18 mouse cellular contexts compared by ENCODE assay signal in genomic region chr15:6218087-6218486, GRCm38 (mm10).
A peak's percentile ranks its signal among the peaks of the same experiment; 100 is the strongest.
DNase-seq lines count a peak whose midpoint lies in the region; ATAC-seq and TF ChIP-seq lines count a peak whose summit lies in the region.
"Had no signal": no experiment of that assay in that cellular context is flagged by ENCODE, and none has a peak within 500 bp of the region (broad histone marks: within the 10 kb centered on the region; RNA-seq: fewer than 3 reads in every experiment).

No protein-coding gene starts in this region.

- ATAC-seq in liver, postnatal 0 days: no peak
- ATAC-seq: activated CD4-positive, CD25-positive, alpha-beta regulatory T cell, adult 4 months; CD4-positive, CD25-positive, alpha-beta regulatory T cell, adult 4 months; Patski had no signal

- no peak overlapping the region for H3K27ac ChIP-seq in liver, adult 2 months (replicated peaks; ENCODE audit: insufficient read depth, low read depth, low read length)
- no peak overlapping the region for H3K27ac ChIP-seq in liver, postnatal 0 days (ENCODE audit: low read depth)

- TF ChIP-seq EP300 in liver, postnatal 0 days (IDR thresholded peaks at IDR 0.05; ENCODE audit: low read depth): no peak

- H3K36me3 ChIP-seq in liver, adult 2 months (ENCODE audit: control insufficient read depth, insufficient read depth, low read length): no peaks in the 10 kb centered on the region
- H3K36me3 ChIP-seq in liver, postnatal 0 days (replicated peaks; ENCODE audit: insufficient read depth, low read length): no peaks in the 10 kb centered on the region
- H3K36me3 ChIP-seq: G1E had no signal

- peaks cover 10% of the 10 kb centered on the region for H3K4me1 ChIP-seq in liver, adult 2 months (ENCODE audit: control insufficient read depth, insufficient read depth, low read length)
- H3K4me1 ChIP-seq in liver, postnatal 0 days (ENCODE audit: insufficient read depth): peaks cover 3% of the 10 kb centered on the region; the same call in 1 of the 2 replicates

- H3K4me3 ChIP-seq in liver, adult 2 months (ENCODE audit: insufficient read depth, low read depth, low read length): no peak overlapping the region
- no peak overlapping the region for H3K4me3 ChIP-seq in liver, postnatal 0 days (ENCODE audit: low read depth, low read length)

- H3K4me2 ChIP-seq in liver, postnatal 0 days (ENCODE audit: low read depth, low read length): no peak overlapping the region

- no peaks in the 10 kb centered on the region for H3K9me3 ChIP-seq in liver, postnatal 0 days (ENCODE audit: low read length)
- H3K9me3 ChIP-seq: G1E had no signal

- no peak for TF ChIP-seq CTCF in liver, adult 2 months (IDR thresholded peaks at IDR 0.05; ENCODE audit: low read depth, low read length)
- TF ChIP-seq CTCF in liver, postnatal 0 days (IDR thresholded peaks at IDR 0.05; ENCODE audit: low read depth): no peak

- H3K79me2 ChIP-seq in liver, adult 2 months (ENCODE audit: control insufficient read depth, insufficient read depth, low read length): no peaks in the 10 kb centered on the region

- TF ChIP-seq POLR2A in liver, adult 2 months (IDR thresholded peaks at IDR 0.05; ENCODE audit: extremely low read depth, insufficient read depth, low read length): no peak

- H3K9ac ChIP-seq in liver, adult 2 months (ENCODE audit: low read depth, low read length): no peak overlapping the region
- H3K9ac ChIP-seq in liver, postnatal 0 days (replicated peaks): no peak overlapping the region

- H3K27me3 ChIP-seq in liver, adult 2 months (ENCODE audit: control insufficient read depth, insufficient read depth, low read length): no peaks in the 10 kb centered on the region
- no peaks in the 10 kb centered on the region for H3K27me3 ChIP-seq in liver, postnatal 0 days (ENCODE audit: insufficient read depth, low read length)
- H3K27me3 ChIP-seq: CH12.LX, Patski had no signal

- 23% methylated on average over 3 of the region's 3 CpGs for WGBS in liver, adult 2 months
- 42% methylated on average over 3 of the region's 3 CpGs for WGBS in liver, postnatal 0 days (ENCODE audit: insufficient replicate concordance)

- DNase-seq in liver, adult 2 months (ENCODE audit: extremely low read depth, low read depth, low spot score): peak; percentile 94
- DNase-seq in liver, postnatal 0 days: no peak
- DNase-seq: adrenal gland, adult 2 months; adrenal gland, adult 8-10 months; adrenal gland, postnatal 10 days; adrenal gland, postnatal 14 days; adrenal gland, postnatal 25 days; adrenal gland, postnatal 36 days; B cell, adult 2 months; cerebellum, adult 11 months; cerebellum, adult 11-12 months; cerebellum, adult 18-20 months; cerebellum, adult 2 months had no signal
